Mouse (Mus musculus): ENCODE results near the gene Btbd35f10.
"Not testable (repeated sequence)": the region's sequence is repeated elsewhere in the genome, so short reads cannot be mapped to it uniquely, and the experiment has no call there.

Btbd35f10 gene

GRCm38 (mm10) chrX:3752785-3753184 lies at the start of gene Btbd35f10:
Gene Btbd35f10, minus strand, starts transcription at chrX:3752885.
- not testable (repeated sequence) for DNase-seq (ENCODE audit: low spot score in 2 of 2)

Data from cerebellum, postnatal 4 days (tissue).